Mouse (Mus musculus) embryonic facial prominence, embryonic 14.5 days (tissue): ENCODE results near the gene Krt34. TPM values are rescaled to one million over a fixed set of nuclear protein-coding genes. Genes with fewer than 3 reads are reported as not detected.

Experiments
- ATAC-seq: fragments of 200-750 bp; cut with Nextera tagmentation; 2 replicates; pipeline ENCODE4 v1.8.0; 2017; ENCODE audit warnings: low read depth, moderate number of reproducible peaks, moderate TSS enrichment
- DNase-seq: peaks from one replicate; pipeline ENCODE4 v3.0.0-alpha.2; 2015; ENCODE audit warnings: low spot score
- H3K27ac ChIP-seq: fragments of 300-500 bp; sonication (generic); replicated peaks from 2 replicates; pipeline ENCODE4 v1.5.1; 2014; ENCODE audit warnings: low read depth, mild to moderate bottlenecking, low read length, moderate library complexity
- H3K27me3 ChIP-seq: fragments of 300-500 bp; sonication (generic); replicated peaks from 2 replicates; pipeline ENCODE4 v1.6.1; 2014; ENCODE audit warnings: low read length; ENCODE audit not compliant: control insufficient read depth, insufficient read depth
- H3K36me3 ChIP-seq: fragments of 300-500 bp; sonication (generic); 2 replicates; pipeline ENCODE4 v1.6.1; 2014; ENCODE audit warnings: low read length, mixed read lengths; ENCODE audit not compliant: control insufficient read depth, insufficient read depth
- H3K4me1 ChIP-seq: fragments of 300-500 bp; sonication (generic); 2 replicates; pipeline ENCODE4 v1.6.1; 2014; ENCODE audit warnings: antibody characterized with exemption, low read length; ENCODE audit not compliant: control insufficient read depth, insufficient read depth
- H3K4me2 ChIP-seq: fragments of 300-500 bp; sonication (generic); 2 replicates; pipeline ENCODE4 v1.6.1; 2014; ENCODE audit warnings: low read depth, mild to moderate bottlenecking, low read length, moderate library complexity, mixed read lengths
- H3K4me3 ChIP-seq: fragments of 300-500 bp; sonication (generic); 2 replicates; pipeline ENCODE4 v1.5.1; 2014; ENCODE audit warnings: low read depth, mild to moderate bottlenecking, low read length
- H3K9ac ChIP-seq: fragments of 300-500 bp; sonication (generic); 2 replicates; pipeline ENCODE4 v1.6.1; 2014; ENCODE audit warnings: low read depth, mild to moderate bottlenecking, low read length, moderate library complexity, mixed read lengths
- H3K9me3 ChIP-seq: fragments of 300-500 bp; sonication (generic); 2 replicates; pipeline ENCODE4 v1.6.1; 2016; ENCODE audit warnings: low read length; ENCODE audit not compliant: control insufficient read depth
- WGBS: fragments of 180-500 bp; shearing (Covaris S2); extraction: QIAGEN DNeasy Blood & Tissue Kit; methylation state at CpG from one replicate; pipeline ENCODE4 v1.1.7; 2014; 5-methylcytosine and 5-hydroxymethylcytosine counted together
- polyA plus RNA-seq: library from polyadenylated mRNA; unstranded; fragments of >200 nt; fragmentation: Nextera tagmentation; extraction: Ambion mirVana; gene quantifications from 2 replicates; pipeline ENCODE4 v1.2.1, GENCODE M21; 2014

Gene Krt34
- 0.40 TPM in 1 of 2 replicates, not detected in the other for polyA plus RNA-seq

DNA sequence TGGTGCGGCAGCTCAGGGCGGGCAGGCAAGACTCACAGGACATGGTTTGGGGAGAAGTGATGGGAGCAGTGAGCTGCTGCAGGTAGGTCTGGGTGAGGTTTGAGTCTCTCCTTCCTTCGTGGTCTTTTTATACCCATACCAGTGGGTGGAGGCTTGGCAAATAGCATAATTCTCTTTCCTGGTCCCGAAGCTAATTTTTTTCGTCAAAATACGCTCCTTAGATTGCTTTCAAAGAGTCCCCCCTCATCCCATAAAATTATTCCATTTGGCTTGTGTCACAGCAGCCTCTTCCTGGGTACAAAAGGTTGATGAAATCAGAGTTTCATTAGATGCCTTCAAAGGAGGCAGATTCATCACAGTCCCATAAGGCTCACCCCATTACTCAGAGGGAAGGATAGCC is at the start of gene Krt34:
Gene Krt34, minus strand, starts transcription at position 101 of the 400 bp plus-strand sequence.
- no peaks in the 10 kb centered on the region for H3K27me3 ChIP-seq
- no peaks in the 10 kb centered on the region for H3K36me3 ChIP-seq
- no peak within 1 kb of the TSS for H3K4me2 ChIP-seq
- H3K4me1 ChIP-seq, result no peaks in the 10 kb centered on the region
- no peak within 1 kb of the TSS for H3K4me3 ChIP-seq
- no peak within 1 kb of the TSS for H3K9ac ChIP-seq
- H3K27ac ChIP-seq, result no peak within 1 kb of the TSS
- 89% methylated on average over 6 of the region's 6 CpGs for WGBS
- no peak for DNase-seq
- no peaks in the 10 kb centered on the region for H3K9me3 ChIP-seq
- no peak for ATAC-seq

DNA sequence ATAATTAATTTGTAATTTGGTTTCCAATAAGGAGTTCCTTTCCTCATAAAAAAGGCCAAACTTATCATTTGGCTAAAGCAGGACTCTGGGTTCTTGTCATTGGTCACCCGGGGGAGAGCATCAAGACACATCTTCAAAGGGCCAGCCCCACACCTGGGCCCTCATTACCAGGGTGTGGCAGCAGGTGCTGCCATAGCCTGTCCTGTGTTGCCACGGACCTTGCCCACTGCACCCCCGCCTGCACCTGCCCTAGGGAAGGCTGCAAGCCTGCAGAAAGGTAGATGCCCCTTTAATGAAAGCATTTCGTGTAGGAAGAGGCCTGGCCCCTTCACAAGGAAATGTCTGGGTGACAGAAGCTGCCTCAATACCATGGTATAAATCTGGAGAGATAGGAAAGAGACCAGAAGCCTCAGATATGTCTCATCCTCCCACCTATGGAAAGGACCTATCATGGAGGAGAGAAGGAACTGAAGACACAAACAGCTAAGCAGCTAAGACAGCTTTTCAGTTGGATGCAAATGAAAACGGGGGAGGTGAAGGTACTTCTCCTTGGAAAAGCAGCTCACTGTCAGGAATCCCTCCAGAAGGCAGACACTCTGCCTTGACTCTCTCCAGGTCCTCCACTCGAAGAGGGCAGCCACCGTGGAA is 47.1 kb upstream of the Krt34 start:
- no peak for ATAC-seq
- H3K27ac ChIP-seq, result no peak overlapping the region
- no peaks in the 10 kb centered on the region for H3K9me3 ChIP-seq
- no peaks in the 10 kb centered on the region for H3K27me3 ChIP-seq
- DNase-seq, result no peak
- no peak overlapping the region for H3K4me2 ChIP-seq
- no peaks in the 10 kb centered on the region for H3K36me3 ChIP-seq
- no peak overlapping the region for H3K4me3 ChIP-seq
- H3K9ac ChIP-seq, result no peak overlapping the region
- 61% methylated on average over 7 of the region's 7 CpGs for WGBS
- H3K4me1 ChIP-seq, result no peaks in the 10 kb centered on the region

- Histone ChIP-seq H3K4me3 (no peak within 1 kb of the TSS), H3K9me3 (no peaks in the 10 kb centered on the region), H3K4me1 (no peaks in the 10 kb centered on the region), H3K4me2 (no peak within 1 kb of the TSS), H3K36me3 (no peaks in the 10 kb centered on the region), H3K27ac (no peak within 1 kb of the TSS), H3K9ac (no peak within 1 kb of the TSS), H3K27me3 (no peaks in the 10 kb centered on the region)
- WGBS, result 94% methylated on average over 10 of the region's 10 CpGs
- ATAC-seq (no peak), DNase-seq (no peak)
Observed at GRCm38 (mm10) chr11:100087861-100088260, 46.5 kb upstream of the Krt34 start, which contains the start of gene Krt32. Gene Krt32, minus strand, starts transcription at chr11:100088226.

DNA sequence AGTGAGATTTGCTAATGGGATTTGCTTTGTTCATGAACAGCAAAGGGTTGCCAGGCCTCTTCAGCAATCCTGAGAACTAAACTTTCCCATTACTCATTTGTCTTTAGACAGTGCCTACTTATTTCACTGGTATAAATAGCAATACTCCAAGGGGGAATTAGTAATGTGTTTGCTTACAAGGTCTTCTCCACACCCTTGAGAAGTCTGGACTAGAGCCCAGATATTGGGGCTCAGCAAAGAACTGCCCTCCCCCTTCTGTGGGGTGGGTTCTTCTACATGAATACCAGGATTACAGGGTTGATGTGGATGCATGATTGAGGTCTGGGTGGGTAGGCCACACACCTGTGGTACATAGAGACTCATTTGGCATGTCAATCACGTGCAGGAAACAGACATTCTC is 32.5 kb upstream of the Krt34 start:
- H3K27ac ChIP-seq, result no peak overlapping the region
- H3K4me3 ChIP-seq, result no peak overlapping the region
- no peaks in the 10 kb centered on the region for H3K36me3 ChIP-seq
- H3K27me3 ChIP-seq, result no peaks in the 10 kb centered on the region
- no peak overlapping the region for H3K9ac ChIP-seq
- peak; percentile 79 for DNase-seq
- H3K4me1 ChIP-seq, result no peaks in the 10 kb centered on the region
- no peak overlapping the region for H3K4me2 ChIP-seq
- WGBS, result 50% methylated on average over 1 of the region's 1 CpGs
- ATAC-seq, result peak; percentile 53
- no peaks in the 10 kb centered on the region for H3K9me3 ChIP-seq

- Histone ChIP-seq H3K27ac (peak overlapping the region; percentile 40; the same call in 1 of the 2 replicates), H3K9ac (no peak overlapping the region), H3K36me3 (no peaks in the 10 kb centered on the region), H3K4me2 (no peak overlapping the region), H3K9me3 (no peaks in the 10 kb centered on the region), H3K27me3 (no peaks in the 10 kb centered on the region), H3K4me1 (no peaks in the 10 kb centered on the region), H3K4me3 (no peak overlapping the region)
- peak; percentile 75 for DNase-seq
- peak; percentile 44; the same call in 1 of the 2 replicates for ATAC-seq
- 64% methylated on average over 17 of the region's 17 CpGs for WGBS
Observed at GRCm38 (mm10) chr11:100067293-100068036, 26.1 kb upstream of the Krt34 start.

DNA sequence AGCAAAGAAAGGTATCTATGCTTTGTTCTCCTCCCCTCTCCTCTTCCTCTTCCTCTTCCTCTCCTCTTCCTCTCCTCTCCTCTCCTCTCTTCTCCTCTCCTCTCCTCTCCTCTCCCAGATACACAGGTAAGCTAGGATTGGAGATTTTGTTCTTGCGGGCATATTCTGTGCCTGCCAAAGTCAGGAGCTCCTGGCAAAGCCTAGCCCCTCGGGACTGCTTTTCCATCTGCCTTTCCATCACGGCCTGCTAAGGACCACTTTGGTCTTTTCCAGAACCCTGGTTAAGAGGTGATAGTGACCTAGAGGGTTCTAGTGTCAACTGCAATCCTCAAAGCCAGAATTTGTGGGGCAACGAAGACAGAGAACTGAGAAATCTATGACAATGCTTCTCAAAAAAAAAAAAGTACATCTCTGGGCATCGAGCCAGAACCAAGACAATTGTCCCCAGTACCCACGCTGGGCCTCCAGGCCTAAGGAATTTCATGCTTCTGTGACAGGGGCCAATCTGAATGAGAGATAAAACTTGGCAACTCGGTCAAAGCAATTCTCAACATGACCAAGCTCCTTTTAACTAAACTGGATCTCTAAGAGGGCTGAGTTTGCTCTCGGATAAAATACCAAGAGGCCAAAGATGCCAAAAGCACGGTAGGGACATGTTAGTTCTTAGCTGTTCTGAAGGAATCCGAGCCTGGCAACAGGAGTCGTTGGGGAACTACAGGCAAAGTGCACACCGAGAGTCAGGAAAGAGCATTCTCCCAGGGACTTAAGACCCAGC is 25.1 kb upstream of the Krt34 start:
- Histone ChIP-seq H3K9me3 (no peaks in the 10 kb centered on the region), H3K27me3 (no peaks in the 10 kb centered on the region), H3K9ac (no peak overlapping the region), H3K4me3 (no peak overlapping the region), H3K36me3 (no peaks in the 10 kb centered on the region), H3K4me2 (no peak overlapping the region), H3K27ac (no peak overlapping the region), H3K4me1 (no peaks in the 10 kb centered on the region)
- ATAC-seq (no peak), DNase-seq (peak; percentile 65)
- 66% methylated on average over 12 of the region's 12 CpGs for WGBS

DNA sequence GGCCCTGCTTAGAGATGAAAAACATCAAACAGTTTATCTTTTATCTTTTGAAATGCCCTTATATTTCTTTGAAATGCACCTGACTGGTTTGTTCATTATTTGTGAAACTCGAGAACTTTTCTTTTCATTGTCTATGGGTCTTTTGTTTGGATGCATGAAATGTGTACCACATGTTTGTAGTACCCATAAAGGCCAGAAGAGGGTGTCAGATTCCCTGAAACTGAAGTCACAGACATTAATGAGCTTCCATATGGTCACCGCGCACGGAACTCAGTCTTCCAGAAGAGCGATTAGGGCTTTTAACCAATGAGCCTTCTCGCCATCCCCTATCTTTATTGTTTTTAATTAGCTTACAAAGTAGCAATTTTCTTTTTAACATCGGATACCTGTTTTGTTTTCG is 17.5 kb upstream of the Krt34 start:
- ATAC-seq (no peak), DNase-seq (no peak)
- Histone ChIP-seq H3K27me3 (no peaks in the 10 kb centered on the region), H3K9me3 (no peaks in the 10 kb centered on the region), H3K4me3 (no peak overlapping the region), H3K36me3 (no peaks in the 10 kb centered on the region), H3K4me1 (no peaks in the 10 kb centered on the region), H3K9ac (no peak overlapping the region), H3K4me2 (no peak overlapping the region), H3K27ac (no peak overlapping the region)
- WGBS, result 78% methylated on average over 8 of the region's 8 CpGs

GRCm38 (mm10) chr11:100055686-100056655 is 14.6 kb upstream of the Krt34 start:
- H3K36me3 ChIP-seq, result no peaks in the 10 kb centered on the region
- 64% methylated on average over 9 of the region's 9 CpGs for WGBS
- no peak overlapping the region for H3K27ac ChIP-seq
- no peak overlapping the region for H3K4me2 ChIP-seq
- peak; percentile 19 for DNase-seq
- no peak overlapping the region for H3K9ac ChIP-seq
- H3K9me3 ChIP-seq, result no peaks in the 10 kb centered on the region
- H3K4me3 ChIP-seq, result no peak overlapping the region
- no peak for ATAC-seq
- no peaks in the 10 kb centered on the region for H3K27me3 ChIP-seq
- no peaks in the 10 kb centered on the region for H3K4me1 ChIP-seq
